Mouse (Mus musculus): Measurements from ENCODE around the gene Fosl1. TPM values are rescaled to one million over a fixed set of nuclear protein-coding genes. Genes with fewer than 3 reads are reported as not detected.

The Fosl1 gene
- total RNA-seq, 2 experiments from 2014 or later, result not detected

- peak in 1 of 2 experiments; percentile 85 for DNase-seq
- intact Hi-C loops (cut with DNase I), result loop anchor here (2.0 kb wide), 1 partner anchor 57 kb away; the partner anchor contains the start of genes Banf1 and Eif1ad
Observed at GRCm38 (mm10) chr19:5424092-5424781, 23.1 kb upstream of the Fosl1 start.

GRCm38 (mm10) chr19:5424782-5425741 lies 22.3 kb upstream of the Fosl1 start, which contains the start of the genes Drap1 and AI837181:
Gene Drap1, minus strand, starts transcription at chr19:5424979.
Gene AI837181, plus strand, starts transcription at chr19:5425144.
- intact Hi-C loops (cut with DNase I), result loop anchor here (2.0 to 5.0 kb wide), 2 partner anchors 58 to 88 kb away; partner anchors contain the start of genes Banf1, Catsper1 and Eif1ad
- DNase-seq, result peak; percentile 93 to 95

GRCm38 (mm10) chr19:5425906-5426565 lies 21.3 kb upstream of the Fosl1 start:
- DNase-seq, result no peak
- intact Hi-C loops (cut with DNase I), result loop anchor here (2.0 to 5.0 kb wide), 2 partner anchors 59 to 89 kb away; partner anchors contain the start of genes Banf1, Catsper1 and Eif1ad

GRCm38 (mm10) chr19:5426640-5427290 lies 20.6 kb upstream of the Fosl1 start:
- intact Hi-C loops (cut with DNase I), result loop anchor here (5.0 kb wide), 1 partner anchor 89 kb away; the partner anchor contains the start of gene Catsper1

GRCm38 (mm10) chr19:5428083-5428482 lies 19.3 kb upstream of the Fosl1 start:
- peak in 1 of 2 experiments; percentile 40 for DNase-seq
- intact Hi-C loops (cut with DNase I), result loop anchor here (5.0 kb wide), 1 partner anchor 91 kb away; the partner anchor contains the start of gene Catsper1

More at GRCm38 (mm10) chr19:5426640-5427290, 20.6 kb upstream of the Fosl1 start:
- DNase-seq, result no peak

GRCm38 (mm10) chr19:5429219-5429618 lies 18.1 kb upstream of the Fosl1 start:
- intact Hi-C loops (cut with DNase I), result loop anchor here (5.0 kb wide), 1 partner anchor 92 kb away; the partner anchor contains the start of gene Catsper1
- no peak for DNase-seq

- DNase-seq, result peak in 1 of 2 experiments; percentile 53
- intact Hi-C loops (cut with DNase I), result loop anchor here (5.0 kb wide), 2 partner anchors 93 to 137 kb away; partner anchors contain the start of genes Ap5b1 and Catsper1
Observed at GRCm38 (mm10) chr19:5429806-5430205, 17.5 kb upstream of the Fosl1 start.

GRCm38 (mm10) chr19:5430408-5430807 lies 16.9 kb upstream of the Fosl1 start:
- intact Hi-C loops (cut with DNase I), result loop anchor here (5.0 kb wide), 1 partner anchor 137 kb away; the partner anchor contains the start of gene Ap5b1
- DNase-seq, result peak in 1 of 2 experiments; percentile 7

- intact Hi-C loops (cut with DNase I), result loop anchor here (5.0 kb wide), 1 partner anchor 135 kb away; the partner anchor contains the start of gene Ap5b1
- peak in 1 of 2 experiments; percentile 24 for DNase-seq
Observed at GRCm38 (mm10) chr19:5431911-5432464, 15.4 kb upstream of the Fosl1 start.

- intact Hi-C loops (cut with DNase I), result loop anchor here (1.0 to 5.0 kb wide), 3 partner anchors 22 to 134 kb away; partner anchors contain the start of genes Ap5b1 and Mus81
- DNase-seq, result peak; percentile 45 to 64
Observed at GRCm38 (mm10) chr19:5432992-5433852, 14.1 kb upstream of the Fosl1 start.

- intact Hi-C loops (cut with DNase I), result loop anchor here (1.0 to 5.0 kb wide), 3 partner anchors 21 to 133 kb away; partner anchors contain the start of genes Ap5b1 and Mus81
- DNase-seq, result no peak
Observed at GRCm38 (mm10) chr19:5433951-5434350, 13.4 kb upstream of the Fosl1 start.

GRCm38 (mm10) chr19:5444371-5444908 lies 2.9 kb upstream of the Fosl1 start:
- intact Hi-C loops (cut with DNase I), result no loop called here
- no peak for DNase-seq

- intact Hi-C loops (cut with DNase I), result no loop called here
Observed at GRCm38 (mm10) chr19:5444954-5445353, 2.4 kb upstream of the Fosl1 start.

GRCm38 (mm10) chr19:5445747-5446146 lies 1.6 kb upstream of the Fosl1 start:
- intact Hi-C loops (cut with DNase I), result no loop called here
- no peak for DNase-seq

More at GRCm38 (mm10) chr19:5444954-5445353, 2.4 kb upstream of the Fosl1 start:
- DNase-seq, result no peak

- DNase-seq, result no peak
- intact Hi-C loops (cut with DNase I), result no loop called here
Observed at GRCm38 (mm10) chr19:5448354-5449150, 1.2 kb downstream of the Fosl1 start.

GRCm38 (mm10) chr19:5449673-5450072 lies 2.3 kb downstream of the Fosl1 start:
- DNase-seq, result no peak
- intact Hi-C loops (cut with DNase I), result no loop called here

- intact Hi-C loops (cut with DNase I), result no loop called here
- no peak for DNase-seq
Observed at GRCm38 (mm10) chr19:5451766-5452165, 4.4 kb downstream of the Fosl1 start.
